Mouse (Mus musculus): ENCODE measurements around the gene Zfp524.

Zfp524 gene

DNA sequence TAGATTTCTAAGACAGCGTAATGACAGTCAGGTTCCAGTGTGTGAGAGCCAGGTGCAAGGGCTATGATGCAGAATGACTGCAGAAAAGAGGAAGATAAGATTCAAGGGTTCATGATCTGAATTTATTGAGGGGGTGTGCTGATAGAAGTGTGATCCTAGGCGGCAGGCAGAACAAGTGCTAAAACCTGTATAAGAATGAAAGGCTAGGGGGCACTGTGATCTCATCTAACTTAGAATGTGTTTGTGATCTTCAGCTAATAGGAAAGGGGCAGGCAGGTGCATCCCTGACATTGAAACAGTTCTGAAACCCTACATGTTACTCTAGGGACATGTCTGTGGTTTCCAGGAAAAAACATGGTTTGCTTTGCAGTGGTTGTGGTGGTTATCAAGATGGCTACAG lies 31.9 kb downstream of the Zfp524 start:
- in situ Hi-C loops (cut with MboI; ENCODE audit: low sequenced_read_pairs), result loop anchor here (5.0 kb wide), 1 partner anchor 104 kb away; no protein-coding TSS in a partner anchor

DNA sequence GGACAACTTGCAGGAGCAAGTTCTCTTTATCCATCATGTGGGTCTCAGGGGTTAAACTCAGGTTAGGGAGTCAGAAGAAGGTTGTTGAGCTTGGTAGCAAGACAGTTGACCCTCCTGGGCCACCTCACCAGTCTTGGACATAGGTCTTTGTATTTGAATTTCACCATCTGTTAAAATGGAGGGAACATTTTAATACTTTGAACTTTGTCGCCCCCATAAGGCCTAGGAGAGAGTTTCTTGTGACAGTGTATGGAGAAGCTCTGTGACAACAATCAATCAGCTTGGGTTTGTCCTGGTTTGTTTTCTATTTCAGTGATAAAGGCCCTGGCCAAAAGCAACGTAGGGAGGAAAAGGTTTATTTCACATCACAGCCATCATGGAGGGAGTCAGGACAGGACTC lies 33.1 kb downstream of the Zfp524 start:
- in situ Hi-C loops (cut with MboI; ENCODE audit: low sequenced_read_pairs), result loop anchor here (5.0 kb wide), 1 partner anchor 105 kb away; no protein-coding TSS in a partner anchor

DNA sequence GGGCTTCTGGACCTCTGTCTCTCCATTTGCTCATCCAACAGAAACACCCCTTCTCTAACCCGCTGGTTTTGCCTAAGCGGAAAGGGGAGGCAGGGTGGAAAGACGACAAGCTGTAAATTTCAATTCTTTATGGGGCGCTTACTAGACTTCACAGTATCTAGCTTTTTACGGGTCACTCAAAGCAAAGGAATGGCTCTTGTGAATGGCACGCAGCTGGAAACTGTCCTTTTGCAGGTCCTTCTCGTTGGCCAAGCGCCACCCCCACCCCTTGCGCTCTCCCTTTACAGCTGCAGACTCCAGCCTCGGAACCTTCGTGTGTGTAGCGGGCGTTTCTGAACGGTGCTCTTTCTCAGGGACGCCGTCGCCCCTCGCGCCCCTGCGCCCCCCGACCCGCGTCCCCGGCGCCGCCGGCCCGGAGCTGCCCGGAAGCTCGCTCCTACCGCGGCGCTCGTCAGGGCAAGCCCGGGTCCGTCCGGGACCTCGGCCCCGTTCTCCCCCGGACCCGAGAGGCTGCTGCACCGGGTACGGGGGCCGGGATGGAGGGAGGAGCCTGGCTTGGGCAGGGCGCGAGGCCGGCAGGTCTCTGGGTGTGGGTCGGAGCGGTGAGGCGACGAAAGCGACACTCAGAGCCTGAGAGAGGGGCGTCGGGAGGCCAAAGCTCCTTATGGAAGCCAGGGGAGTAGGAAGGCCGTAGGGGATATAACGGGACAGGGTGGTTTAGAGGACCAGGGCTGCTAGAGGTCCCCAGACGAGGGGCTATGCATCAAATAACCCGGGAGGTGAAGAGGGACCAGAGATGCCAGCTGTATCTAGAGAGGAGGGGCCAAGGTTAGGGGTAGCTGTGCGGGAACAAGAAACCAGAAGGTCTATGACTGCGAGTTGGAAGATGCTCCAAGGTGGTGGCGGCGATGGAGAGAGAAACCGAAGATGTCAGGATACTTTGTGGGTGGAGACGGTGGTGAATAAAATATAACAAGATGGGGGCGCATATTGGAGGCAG lies 37.3 kb downstream of the Zfp524 start, which contains the start of gene Zfp580:
Gene Zfp580 (plus strand): TSS at position 346 of the 1,000 bp plus-strand sequence.
- in situ Hi-C loops (cut with MboI; ENCODE audit: low sequenced_read_pairs), result no loop called here

DNA sequence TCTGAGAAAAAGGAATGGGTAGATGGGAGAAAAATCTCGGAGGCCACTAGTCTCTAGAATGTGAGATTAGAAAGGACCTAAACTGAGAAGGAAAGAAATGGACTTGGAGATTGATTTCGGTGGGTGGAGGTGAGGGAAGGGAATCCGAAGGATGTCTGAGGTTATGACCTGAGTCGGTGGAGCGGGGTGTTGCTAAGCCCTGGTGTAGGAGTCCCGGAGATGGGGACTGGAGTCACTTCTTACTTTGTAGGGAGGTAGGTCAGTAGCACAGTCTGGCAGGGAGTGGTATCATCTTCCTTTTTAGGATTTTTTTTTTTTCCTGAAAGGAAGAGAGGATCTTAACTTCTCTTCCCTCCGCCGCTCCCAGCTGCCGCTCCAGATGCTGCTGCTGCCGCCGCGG lies 38.2 kb downstream of the Zfp524 start:
- in situ Hi-C loops (cut with MboI; ENCODE audit: low sequenced_read_pairs), result no loop called here

DNA sequence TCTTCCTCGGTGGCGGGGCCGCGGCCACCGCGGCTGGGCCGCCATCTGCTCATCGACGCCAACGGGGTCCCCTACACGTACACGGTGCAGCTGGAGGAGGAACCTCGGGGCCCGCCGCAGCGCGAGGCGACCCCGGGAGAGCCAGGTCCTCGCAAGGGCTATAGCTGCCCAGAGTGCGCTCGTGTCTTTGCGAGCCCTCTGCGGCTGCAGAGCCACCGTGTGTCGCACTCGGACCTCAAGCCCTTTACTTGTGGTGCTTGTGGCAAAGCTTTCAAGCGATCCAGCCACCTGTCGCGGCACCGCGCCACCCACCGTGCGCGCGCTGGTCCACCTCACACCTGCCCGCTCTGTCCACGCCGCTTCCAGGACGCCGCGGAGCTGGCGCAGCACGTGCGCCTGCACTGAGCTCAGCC lies 38.7 kb downstream of the Zfp524 start:
- in situ Hi-C loops (cut with MboI; ENCODE audit: low sequenced_read_pairs), result no loop called here

DNA sequence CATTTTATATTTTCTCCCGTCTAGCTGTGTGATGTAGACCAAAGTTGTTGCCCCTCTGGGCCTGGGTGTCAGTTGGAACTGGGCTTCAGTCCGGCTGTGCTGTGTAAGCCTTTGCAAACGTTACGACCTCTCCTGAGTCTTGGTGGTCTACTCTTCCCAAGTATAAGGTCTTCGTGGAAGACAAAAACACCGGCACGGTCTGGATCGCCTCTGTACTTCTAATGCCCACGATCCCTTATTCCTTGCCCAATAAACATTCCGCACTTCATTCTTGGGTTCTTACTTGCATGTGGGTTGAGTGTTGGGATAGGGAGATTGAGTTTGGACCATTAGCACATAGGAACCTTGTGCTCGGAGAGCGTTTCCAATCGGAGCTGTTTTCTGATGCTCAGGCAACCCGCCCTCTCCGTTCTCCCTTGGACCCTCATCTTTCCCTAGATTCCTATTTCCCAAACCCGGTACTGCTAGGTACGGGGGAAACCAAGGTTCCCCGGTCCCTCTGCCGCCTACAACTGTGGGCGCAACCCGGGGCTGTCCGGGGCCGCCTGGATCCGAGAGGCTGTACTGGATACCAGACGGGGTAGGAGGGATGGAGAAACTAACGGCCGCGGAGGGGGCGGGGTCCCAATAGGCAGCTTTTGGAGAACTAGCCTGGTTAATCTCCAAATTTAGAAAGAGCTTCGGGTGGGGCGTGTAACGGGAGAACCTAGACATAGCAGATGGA lies 39.4 kb downstream of the Zfp524 start:
- in situ Hi-C loops (cut with MboI; ENCODE audit: low sequenced_read_pairs), result no loop called here

DNA sequence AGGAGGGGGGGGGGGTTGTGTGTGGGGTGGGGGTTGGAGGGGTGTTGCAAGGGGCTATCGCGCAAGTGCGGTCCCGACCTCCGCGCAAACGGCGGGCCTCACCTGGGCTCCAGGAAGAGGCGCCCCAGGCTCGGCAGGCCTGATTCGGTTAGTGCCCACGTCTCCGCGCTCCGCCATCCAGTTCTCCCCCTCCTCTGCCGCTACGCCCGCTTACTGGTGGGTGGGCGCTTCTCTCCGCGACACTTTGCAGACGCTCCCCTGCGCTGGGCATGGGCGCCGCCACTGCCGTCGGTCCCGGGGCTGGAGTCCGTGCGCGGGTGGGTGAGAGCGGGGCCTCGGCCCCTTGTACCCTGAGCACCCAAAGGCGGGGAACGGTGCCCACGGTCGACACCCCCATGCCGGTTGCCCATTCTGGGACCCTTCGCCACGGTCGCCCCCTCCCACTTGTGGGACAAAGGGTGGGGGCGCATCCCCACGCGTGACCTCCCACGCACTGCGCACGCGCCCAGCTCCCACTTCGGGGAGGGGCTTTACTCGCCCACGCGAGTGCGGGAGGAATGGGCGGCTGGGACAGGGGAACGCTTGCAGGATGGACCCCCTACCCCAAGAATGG lies 42.5 kb downstream of the Zfp524 start:
- in situ Hi-C loops (cut with MboI; ENCODE audit: low sequenced_read_pairs), result no loop called here

DNA sequence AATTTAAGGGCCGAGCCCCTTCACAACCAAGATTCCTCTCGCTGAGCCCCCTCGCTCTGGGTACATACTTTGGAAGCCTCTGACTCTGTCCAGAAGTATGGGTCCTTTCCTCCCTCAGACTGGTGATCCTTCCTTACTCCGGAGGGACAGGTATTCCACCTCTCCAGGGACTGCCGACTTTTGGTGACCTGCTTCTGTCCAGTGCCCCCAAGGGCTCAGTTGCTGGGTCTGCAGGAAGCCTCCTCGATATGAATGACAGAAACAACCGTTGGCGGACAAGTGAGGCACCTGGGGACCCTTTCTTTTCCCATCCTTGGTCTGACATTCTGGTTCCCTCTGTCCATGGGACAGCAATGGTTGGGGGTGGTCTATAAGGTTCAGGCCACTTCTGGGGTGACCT lies 43.2 kb downstream of the Zfp524 start:
- in situ Hi-C loops (cut with MboI; ENCODE audit: low sequenced_read_pairs), result no loop called here

DNA sequence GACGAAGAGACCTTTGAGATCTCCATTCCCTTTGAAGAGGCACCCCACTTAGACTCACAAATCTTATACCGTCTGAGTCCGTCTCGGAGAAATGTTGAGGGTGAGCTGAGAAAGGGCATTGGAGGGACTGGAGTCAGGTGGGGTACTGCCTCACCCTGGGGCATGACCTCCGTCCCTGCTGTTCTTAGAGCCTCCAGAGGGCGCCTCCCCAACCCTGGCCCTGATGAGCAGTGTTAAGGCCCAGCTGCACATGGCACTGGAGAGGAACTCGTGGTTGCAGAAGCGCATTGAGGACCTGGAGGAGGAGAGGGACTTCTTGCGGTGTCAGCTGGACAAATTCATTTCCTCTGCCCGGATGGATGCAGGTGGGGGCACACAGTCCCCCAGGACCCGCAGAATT lies 43.6 kb downstream of the Zfp524 start:
- in situ Hi-C loops (cut with MboI; ENCODE audit: low sequenced_read_pairs), result no loop called here

DNA sequence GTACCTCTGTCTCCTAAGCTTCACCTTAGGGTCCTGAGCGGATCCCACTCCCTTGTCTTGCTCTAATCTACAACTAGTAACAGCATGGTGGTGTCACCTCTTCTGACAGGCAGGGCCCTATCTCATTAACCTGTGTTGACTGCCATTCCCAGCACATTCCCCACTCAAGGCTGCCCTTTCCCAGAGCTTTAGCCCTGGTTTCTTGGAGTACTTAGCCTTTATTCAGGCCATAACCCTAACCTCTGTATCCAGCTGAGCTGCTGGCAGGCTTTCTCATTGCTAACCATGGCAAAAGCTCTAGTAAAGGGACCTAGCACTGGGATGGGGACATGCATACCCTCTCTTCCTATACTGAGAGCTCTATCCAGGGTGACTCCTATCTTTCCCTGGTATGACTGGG lies 44.4 kb downstream of the Zfp524 start:
- in situ Hi-C loops (cut with MboI; ENCODE audit: low sequenced_read_pairs), result no loop called here

DNA sequence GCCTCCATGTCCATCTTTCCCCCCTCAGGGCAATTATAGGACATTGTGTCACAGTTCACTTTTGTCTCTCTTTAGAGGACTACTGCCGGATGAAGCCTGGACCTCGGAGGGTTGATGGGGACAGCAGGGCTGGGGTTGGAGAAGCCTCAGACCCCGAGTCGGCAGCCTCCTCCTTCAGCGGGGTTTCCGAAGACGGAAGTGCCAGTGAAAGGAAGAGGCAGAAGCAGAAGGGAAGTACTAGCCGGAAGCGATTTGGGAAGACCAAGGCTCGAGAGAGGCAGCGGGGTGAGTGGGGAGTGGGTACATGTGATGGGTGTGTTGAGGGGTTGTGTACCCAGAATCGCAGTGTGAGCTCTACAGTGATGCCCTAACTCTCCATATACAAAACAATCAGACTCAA lies 45.2 kb downstream of the Zfp524 start:
- in situ Hi-C loops (cut with MboI; ENCODE audit: low sequenced_read_pairs), result no loop called here

DNA sequence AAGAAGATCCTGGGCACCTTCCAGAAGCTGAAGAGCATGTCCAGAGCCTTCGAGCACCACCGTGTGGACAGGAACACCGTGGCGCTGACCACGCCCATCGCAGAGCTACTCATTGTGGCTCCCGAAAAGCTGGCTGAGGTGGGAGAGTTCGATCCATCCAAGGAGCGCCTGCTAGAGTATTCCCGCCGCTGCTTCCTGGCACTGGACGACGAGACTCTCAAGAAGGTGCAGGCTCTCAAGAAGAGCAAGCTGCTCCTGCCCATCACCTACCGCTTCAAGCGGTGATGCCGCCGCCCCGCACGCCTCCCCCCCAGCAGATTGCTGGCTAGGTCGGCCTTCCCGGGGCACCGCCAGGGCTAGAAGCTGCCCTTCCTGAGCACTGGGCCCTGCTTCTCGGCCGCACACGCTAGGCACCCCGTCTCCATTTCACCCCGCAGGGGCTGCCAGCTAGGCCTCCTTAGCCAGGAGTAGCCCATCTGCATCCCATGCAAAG lies 46.1 kb downstream of the Zfp524 start:
- in situ Hi-C loops (cut with MboI; ENCODE audit: low sequenced_read_pairs), result no loop called here

DNA sequence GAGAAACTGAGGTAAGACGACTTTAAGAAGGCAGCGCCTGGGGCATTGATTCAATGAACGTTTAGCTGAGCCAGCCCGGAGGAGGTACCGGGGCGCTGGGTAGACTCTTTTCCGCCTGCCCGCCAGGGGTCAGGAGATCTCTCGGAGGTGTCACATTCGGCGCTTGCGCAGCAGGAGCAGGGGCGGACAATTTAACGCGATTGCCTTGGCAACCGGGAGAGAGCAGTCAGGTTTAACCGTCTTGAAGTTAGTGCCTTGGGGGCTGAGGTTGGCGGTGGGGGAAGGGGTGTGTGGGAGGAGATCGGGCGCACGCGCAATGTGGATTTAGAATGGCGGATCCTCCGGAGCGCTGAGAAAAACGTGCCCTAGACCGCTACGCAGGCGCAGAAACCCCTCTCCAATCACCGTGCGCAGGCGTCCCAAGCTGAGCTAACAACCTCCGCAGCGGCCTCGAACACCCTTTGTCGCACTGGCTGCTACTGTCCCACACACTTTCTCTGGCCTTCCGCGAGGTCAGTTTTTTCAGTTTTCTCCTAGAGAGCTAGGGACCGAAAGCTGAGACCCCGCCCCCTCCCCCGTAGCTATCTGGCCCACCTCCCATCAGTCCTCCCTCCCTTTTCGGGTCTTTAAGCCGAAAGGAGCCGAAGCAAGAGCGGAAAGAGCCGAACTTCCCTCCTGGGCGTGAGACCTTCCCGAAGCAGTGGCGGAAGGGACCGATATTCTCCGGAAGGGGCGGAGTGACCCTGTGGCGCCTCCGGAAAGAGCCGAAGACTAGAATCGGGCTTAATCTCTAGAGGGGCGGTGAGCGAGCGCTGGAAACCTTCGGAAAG lies 46.9 kb downstream of the Zfp524 start:
- in situ Hi-C loops (cut with MboI; ENCODE audit: low sequenced_read_pairs), result no loop called here

DNA sequence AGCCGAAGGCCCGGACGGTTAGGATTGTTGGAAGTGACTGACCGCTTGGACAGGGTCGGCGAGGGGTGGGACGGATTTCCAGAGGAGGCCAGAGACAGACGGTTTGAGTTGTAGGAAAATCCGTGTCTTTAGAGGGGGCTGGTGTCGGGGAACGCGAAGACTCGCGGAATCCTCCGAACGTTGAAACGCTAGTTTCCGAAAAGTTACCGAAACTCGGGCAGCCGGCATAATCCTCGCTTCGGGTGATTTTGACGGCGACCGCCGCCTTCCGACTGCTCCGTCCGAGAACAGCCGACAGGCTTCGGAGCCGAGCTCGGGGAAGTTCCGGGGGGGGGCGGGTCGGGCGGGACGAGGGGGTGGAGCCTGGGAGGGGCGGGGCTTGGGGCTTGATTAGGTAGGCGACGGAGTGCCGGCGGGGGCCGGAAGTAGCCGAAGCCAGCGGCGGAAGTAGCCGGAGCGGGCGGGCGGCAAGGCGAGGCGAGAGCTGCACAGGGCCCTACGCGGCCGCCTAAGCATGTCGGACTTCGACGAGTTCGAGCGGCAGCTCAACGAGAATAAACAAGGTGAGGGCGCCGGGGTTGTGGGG lies 47.7 kb downstream of the Zfp524 start, which contains the start of gene U2af2:
Gene U2af2 (plus strand): TSS at position 370 of the 586 bp plus-strand sequence.
- in situ Hi-C loops (cut with MboI; ENCODE audit: low sequenced_read_pairs), result no loop called here

DNA sequence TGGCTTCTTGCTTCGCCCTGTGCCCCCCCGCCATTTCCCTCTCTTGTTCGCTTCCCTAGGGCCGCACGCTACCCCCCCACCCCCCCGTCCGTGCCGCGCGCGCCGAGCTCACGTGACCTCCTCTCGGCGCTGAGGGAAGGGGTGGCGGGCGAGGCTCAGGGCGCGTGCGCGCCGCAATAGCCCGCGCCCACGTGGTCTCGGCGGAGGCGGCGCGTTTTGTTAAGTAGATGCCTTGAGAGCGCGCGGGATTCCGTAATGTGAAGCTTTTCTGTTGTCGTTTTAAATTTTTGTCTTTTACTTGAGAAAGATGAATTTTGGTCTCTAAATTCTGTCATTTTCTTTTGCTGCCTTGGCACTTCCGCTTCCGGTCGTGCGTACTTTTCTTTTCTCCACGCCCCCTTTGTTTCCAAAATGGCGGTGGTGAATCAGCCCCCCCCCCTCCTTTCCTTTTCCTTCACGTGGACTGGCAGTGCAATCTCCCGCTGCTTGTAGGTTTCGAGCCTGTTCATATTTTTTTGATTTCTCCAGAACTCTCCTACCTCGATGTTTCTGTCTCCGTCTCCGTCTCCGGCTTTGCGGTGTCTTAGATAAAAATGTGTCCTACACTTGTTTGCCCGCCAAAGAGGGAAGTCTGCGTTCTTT lies 48.3 kb downstream of the Zfp524 start:
- in situ Hi-C loops (cut with MboI; ENCODE audit: low sequenced_read_pairs), result no loop called here

DNA sequence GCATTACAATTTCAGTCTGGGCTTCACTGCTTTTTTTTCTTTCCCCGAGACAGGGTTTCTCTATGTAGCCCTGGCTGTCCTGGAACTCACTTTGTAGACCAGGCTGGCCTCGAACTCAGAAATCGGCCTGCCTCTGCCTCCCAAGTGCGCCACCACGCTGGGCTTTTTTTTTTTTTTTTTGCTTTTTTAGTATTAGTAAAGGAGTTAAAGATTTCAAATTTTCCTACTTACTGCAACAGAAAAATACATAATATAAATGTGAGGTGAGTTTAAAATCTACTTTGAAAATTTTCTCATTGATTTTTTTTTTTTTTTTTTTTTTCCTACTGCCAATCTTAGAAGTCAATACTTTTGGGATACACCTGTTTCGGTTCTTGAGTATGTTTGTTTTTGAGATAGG lies 50.7 kb downstream of the Zfp524 start:
- in situ Hi-C loops (cut with MboI; ENCODE audit: low sequenced_read_pairs), result no loop called here

All from CH12F3 (cell line).